Mouse (Mus musculus): ENCODE results near the gene Gm36079.
"Not testable (repeated sequence)": the region's sequence is repeated elsewhere in the genome, so short reads cannot be mapped to it uniquely, and the experiment has no call there.

Gene Gm36079

GRCm38 (mm10) chr13:120026911-120027310 is at the start of gene Gm36079:
Gene Gm36079, minus strand, starts transcription at chr13:120027011.
- not testable (repeated sequence) for TF ChIP-seq GATA4 (IDR thresholded peaks at IDR 0.05; ENCODE audit: insufficient replicate concordance, low read length)

DNA sequence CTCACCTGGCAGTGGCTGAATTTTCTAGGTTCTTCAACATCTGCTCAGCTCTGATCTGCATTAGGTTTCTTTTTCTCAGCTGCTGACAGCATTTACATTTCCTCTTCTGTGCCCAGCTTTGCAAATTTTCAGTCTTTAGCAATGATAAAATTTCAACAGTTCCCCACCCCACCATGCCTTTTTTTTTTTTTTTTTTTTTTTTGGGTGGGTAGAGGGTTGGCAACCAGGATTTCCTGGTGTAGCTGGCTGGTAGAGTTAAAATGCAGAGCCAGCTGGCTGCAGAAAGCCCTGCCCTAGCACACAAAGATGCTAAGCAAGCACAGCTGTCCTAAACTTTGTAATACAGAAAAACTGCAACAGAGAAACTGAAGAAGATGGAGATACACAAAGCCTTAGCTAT is 25.3 kb upstream of the Gm36079 start, which contains the start of gene Gm21188:
TSS of gene Gm21188 (minus strand) at position 110 of the 400 bp plus-strand sequence.
- not testable (repeated sequence) for TF ChIP-seq GATA4 (IDR thresholded peaks at IDR 0.05; ENCODE audit: insufficient replicate concordance, low read length)

Measured in liver, adult (tissue).